ENCODE assay signal across 8 mouse cellular contexts in genomic region chr7:67373975-67374374, GRCm38 (mm10). TPM values are rescaled to one million over a fixed set of nuclear protein-coding genes. Genes with fewer than 3 reads are reported as not detected.
DNase-seq lines count a peak whose midpoint lies in the region; ATAC-seq and TF ChIP-seq lines count a peak whose summit lies in the region.

No protein-coding gene starts in this region.

- H3K36me3 ChIP-seq in heart, adult 2 months (ENCODE audit: control insufficient read depth, insufficient read depth, low read length) = peaks cover 2% of the 10 kb centered on the region; the same call in 1 of the 2 replicates
- H3K36me3 ChIP-seq in intestine, embryonic 16.5 days (ENCODE audit: control insufficient read depth, insufficient read depth, low read length) = no peaks in the 10 kb centered on the region
- H3K36me3 ChIP-seq in liver, adult 2 months (ENCODE audit: control insufficient read depth, insufficient read depth, low read length) = no peaks in the 10 kb centered on the region
- H3K36me3 ChIP-seq in neural tube, embryonic 11.5 days (ENCODE audit: control insufficient read depth, insufficient read depth, low read length) = no peaks in the 10 kb centered on the region

- intact Hi-C loops in heart, adult 2 months (cut with DNase I) = loop anchor here (1.0 to 5.0 kb wide), 9 partner anchors 47 to 248 kb away; partner anchors contain the start of gene Lysmd4

- peak overlapping the region; percentile 99 for H3K27ac ChIP-seq in heart, adult 2 months
- H3K27ac ChIP-seq in intestine, embryonic 16.5 days (ENCODE audit: low read length) = peak overlapping the region; percentile 92
- peak overlapping the region; percentile 99 for H3K27ac ChIP-seq in liver, adult 2 months (replicated peaks; ENCODE audit: insufficient read depth, low read depth, low read length)
- H3K27ac ChIP-seq in neural tube, embryonic 11.5 days (ENCODE audit: low read depth, low read length) = peak overlapping the region; percentile 98

- peaks cover 10% of the 10 kb centered on the region for H3K4me1 ChIP-seq in heart, adult 2 months (ENCODE audit: control insufficient read depth, insufficient read depth, low read length)
- H3K4me1 ChIP-seq in intestine, embryonic 16.5 days (ENCODE audit: control insufficient read depth, insufficient read depth, low read length) = peaks cover 6% of the 10 kb centered on the region
- peaks cover 12% of the 10 kb centered on the region for H3K4me1 ChIP-seq in liver, adult 2 months (ENCODE audit: control insufficient read depth, insufficient read depth, low read length)
- H3K4me1 ChIP-seq in neural tube, embryonic 11.5 days (ENCODE audit: control insufficient read depth, insufficient read depth, low read length) = peaks cover 11% of the 10 kb centered on the region

- H3K4me2 ChIP-seq in intestine, embryonic 16.5 days (ENCODE audit: low read depth, low read length) = no peak overlapping the region
- peak overlapping the region; percentile 84; the same call in 1 of the 2 replicates for H3K4me2 ChIP-seq in neural tube, embryonic 11.5 days (ENCODE audit: low read depth)

- DNase-seq in gastrocnemius, adult 18-20 months (ENCODE audit: low spot score) = peak; percentile 30
- no peak for DNase-seq in gastrocnemius, adult 8-10 months (ENCODE audit: low spot score in 2 of 2)
- peak; percentile 16 for DNase-seq in cerebellum, adult 8-10 months
- DNase-seq in heart, adult 2 months = peak; percentile 56 to 64
- no peak for DNase-seq in liver, adult 2 months (ENCODE audit: extremely low read depth, low read depth, low spot score)
- no peak for DNase-seq in neural tube, embryonic 11.5 days (ENCODE audit: low spot score)

- no peak for ATAC-seq in intestine, embryonic 16.5 days
- ATAC-seq in neural tube, embryonic 11.5 days (ENCODE audit: insufficient read depth, low FRiP score, low TSS enrichment) = no peak
- no peak for ATAC-seq in inflammation-experienced regulatory T-cells, adult 6 months

- TF ChIP-seq EP300 in heart, adult 2 months (IDR thresholded peaks at IDR 0.05; ENCODE audit: insufficient read depth, low read depth, low read length) = peak; percentile 73; the same call in 1 of the 2 replicates

- peaks cover 7% of the 10 kb centered on the region for H3K79me2 ChIP-seq in heart, adult 2 months (replicated peaks; ENCODE audit: control insufficient read depth, insufficient read depth, low read length)
- H3K79me2 ChIP-seq in liver, adult 2 months (ENCODE audit: control insufficient read depth, insufficient read depth, low read length) = peaks cover 7% of the 10 kb centered on the region

- no peaks in the 10 kb centered on the region for H3K27me3 ChIP-seq in heart, adult 2 months (ENCODE audit: control insufficient read depth, insufficient read depth, low read length)
- no peaks in the 10 kb centered on the region for H3K27me3 ChIP-seq in intestine, embryonic 16.5 days (replicated peaks; ENCODE audit: control insufficient read depth, insufficient read depth, low read length)
- no peaks in the 10 kb centered on the region for H3K27me3 ChIP-seq in liver, adult 2 months (ENCODE audit: control insufficient read depth, insufficient read depth, low read length)
- no peaks in the 10 kb centered on the region for H3K27me3 ChIP-seq in neural tube, embryonic 11.5 days (ENCODE audit: control insufficient read depth, insufficient read depth, low read length)

- WGBS in heart, adult 2 months = 22% methylated on average over 5 of the region's 5 CpGs
- WGBS in intestine, embryonic 16.5 days = 60% methylated on average over 5 of the region's 5 CpGs
- WGBS in liver, adult 2 months = 67% methylated on average over 5 of the region's 5 CpGs
- WGBS in neural tube, embryonic 11.5 days = 47% methylated on average over 5 of the region's 5 CpGs

- no peaks in the 10 kb centered on the region for H3K9me3 ChIP-seq in intestine, embryonic 16.5 days (ENCODE audit: control insufficient read depth, low read length)
- no peaks in the 10 kb centered on the region for H3K9me3 ChIP-seq in neural tube, embryonic 11.5 days (ENCODE audit: control insufficient read depth, low read length)

- no peak for TF ChIP-seq CTCF in heart, adult 2 months (IDR thresholded peaks at IDR 0.05)
- no peak for TF ChIP-seq CTCF in liver, adult 2 months (IDR thresholded peaks at IDR 0.05; ENCODE audit: low read depth, low read length)

- TF ChIP-seq POLR2A in heart, adult 2 months (IDR thresholded peaks at IDR 0.05; ENCODE audit: insufficient read depth, low read depth, low read length) = no peak
- TF ChIP-seq POLR2A in liver, adult 2 months (IDR thresholded peaks at IDR 0.05; ENCODE audit: extremely low read depth, insufficient read depth, low read length) = no peak

- no peak overlapping the region; the same call in 1 of the 2 replicates for H3K4me3 ChIP-seq in heart, adult 2 months
- peak overlapping the region; percentile 96; the same call in 1 of the 2 replicates for H3K4me3 ChIP-seq in intestine, embryonic 16.5 days (ENCODE audit: low read length)
- H3K4me3 ChIP-seq in liver, adult 2 months (ENCODE audit: insufficient read depth, low read depth, low read length) = no peak overlapping the region
- no peak overlapping the region for H3K4me3 ChIP-seq in neural tube, embryonic 11.5 days (ENCODE audit: low read depth, low read length)

- no peak overlapping the region for H3K9ac ChIP-seq in heart, adult 2 months (ENCODE audit: low read depth, low read length)
- H3K9ac ChIP-seq in intestine, embryonic 16.5 days (ENCODE audit: low read depth, low read length) = peak overlapping the region; percentile 98; the same call in 1 of the 2 replicates
- H3K9ac ChIP-seq in liver, adult 2 months (ENCODE audit: low read depth, low read length) = no peak overlapping the region; the same call in none of the 2 replicates
- H3K9ac ChIP-seq in neural tube, embryonic 11.5 days (ENCODE audit: low read length) = no peak overlapping the region

RNA-seq across cellular contexts. Expression of gene Mef2a, which starts 1.3 kb away (rescaled TPM):
- total RNA-seq in gastrocnemius, adult 18-20 months (2021) = 100 to 1,000 TPM in 1 of 2 experiments, 10 to 100 TPM in 1; 87.3 to 105 TPM
- 100 to 1,000 TPM in 3 of 4 experiments, 10 to 100 TPM in 1; 91.0 to 102 (median 101) TPM for total RNA-seq in gastrocnemius, adult 8-10 months (2022)
- 100 to 1,000 TPM; 134 to 141 TPM for total RNA-seq in heart, adult 2 months (2021)
- 73.4 and 107 TPM in 2 replicates for polyA plus RNA-seq in heart, adult 2 months (2012; rRNA removed)
- polyA plus RNA-seq in intestine, embryonic 16.5 days (2015; fragmentation: Nextera tagmentation; extraction: Ambion mirVana) = 23.6 and 23.7 TPM in 2 replicates
- 22.7 and 24.8 TPM in 2 replicates for total RNA-seq in liver, adult 2 months (2014; rRNA removed)
- 5.5 and 12.0 TPM in 2 replicates for polyA plus RNA-seq in liver, adult 2 months (2012; rRNA removed)
- polyA plus RNA-seq in neural tube, embryonic 11.5 days (2014; fragmentation: Nextera tagmentation; extraction: Ambion mirVana) = 31.1 and 31.6 TPM in 2 replicates
- 10 to 100 TPM; 11.4 to 12.0 (median 11.9) TPM for polyA plus RNA-seq in inflammation-experienced regulatory T-cells, adult 6 months (2017; shearing (Covaris generic))

Comparison
In these comparisons a context has a peak if more than half of its experiments do, and no peak if none do; other contexts are left out.
1. DNase-seq: peak in gastrocnemius, adult 18-20 months (single experiment), cerebellum, adult 8-10 months (single experiment) and heart, adult 2 months (2 of 2); none in gastrocnemius, adult 8-10 months (0 of 2), liver, adult 2 months (single experiment) and neural tube, embryonic 11.5 days (single experiment).
2. Peak in every context shown above with its lines, with median percentiles within 50 percentile points of each other: H3K27ac ChIP-seq.